Mouse (Mus musculus) spleen, adult 2 months (tissue): Measurements from ENCODE around the gene Vps13d.

Experiments
- CTCF ChIP-seq: fragments of 200-500 bp; IDR thresholded peaks from 2 replicates; pipeline ENCODE4 v1.5.1; 2011; ENCODE audit warnings: mild to moderate bottlenecking, inconsistent platforms; ENCODE audit not compliant: insufficient read depth, insufficient read length, insufficient replicate concordance; ENCODE audit errors: extremely low read depth
- POLR2A ChIP-seq: fragments of 200-500 bp; IDR thresholded peaks from 2 replicates; pipeline ENCODE4 v1.6.1; 2011; ENCODE audit warnings: low read depth, low read length, inconsistent platforms

GRCm38 (mm10) chr4:144928693-144929436 is 265.9 kb downstream of the Vps13d start:
- TF ChIP-seq CTCF (no peak), POLR2A (no peak)
